Mouse (Mus musculus) urinary bladder, postnatal 36 days (tissue): ENCODE data around the gene Pkm.

Experiments used
- DNase-seq, 2 experiments: peaks; one replicate each; pipeline ENCODE4 v3.0.0; 2022; ENCODE audit warnings: low spot score in 2 of 2, mixed read lengths in 1 of 2

Pkm gene

DNA sequence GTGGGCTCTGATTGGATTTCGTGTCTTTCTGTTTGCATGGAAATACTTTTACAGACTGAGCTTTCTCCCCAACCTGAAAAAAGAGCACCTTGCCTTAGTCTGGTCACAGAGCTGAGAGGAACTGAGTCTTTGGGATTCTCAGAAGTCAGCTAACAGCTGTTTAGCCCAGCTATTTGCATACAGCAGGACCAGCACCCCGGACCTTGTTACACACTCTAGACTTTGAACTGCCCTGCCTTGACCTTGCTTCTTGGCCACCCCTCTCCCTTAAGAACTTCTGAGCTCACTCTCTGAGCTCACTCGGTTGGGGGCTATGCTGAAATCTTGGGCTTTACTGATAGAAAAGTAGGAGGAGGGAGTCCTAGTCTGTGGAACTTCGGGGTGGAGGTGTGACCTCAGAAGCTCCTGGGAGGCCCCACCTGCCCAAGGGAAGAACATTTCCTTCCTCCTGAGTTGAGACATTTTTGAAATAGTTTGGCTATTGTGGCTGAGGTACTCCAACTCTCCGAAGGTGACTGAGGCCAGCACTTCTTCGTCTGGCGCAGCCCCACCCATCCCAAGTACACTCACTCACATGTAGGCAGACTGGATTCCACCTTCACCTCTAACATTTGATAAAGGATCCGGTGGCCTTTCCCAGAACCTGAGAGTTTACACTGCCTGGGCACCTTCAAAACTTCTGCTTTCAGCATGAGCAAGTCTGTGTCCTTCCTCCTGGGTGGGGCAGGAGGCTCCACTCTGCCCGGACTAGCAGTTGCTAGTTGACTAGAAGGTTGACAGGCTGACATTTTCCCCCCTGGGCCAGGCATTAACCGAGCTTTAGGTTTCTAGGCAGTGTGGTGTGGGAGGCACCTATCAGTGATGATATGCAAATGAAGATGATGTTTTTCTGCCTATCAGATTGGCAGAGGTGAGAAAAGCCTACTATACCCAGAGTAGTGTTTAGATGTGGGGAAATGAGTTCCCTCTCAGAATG lies 51.0 kb downstream of the Pkm start:
- no peak for DNase-seq

- DNase-seq = peak in 1 of 2 experiments; percentile 50
These were observed 53.1 kb downstream of the Pkm start for GRCm38 (mm10) chr9:59709225-59709624.

DNA sequence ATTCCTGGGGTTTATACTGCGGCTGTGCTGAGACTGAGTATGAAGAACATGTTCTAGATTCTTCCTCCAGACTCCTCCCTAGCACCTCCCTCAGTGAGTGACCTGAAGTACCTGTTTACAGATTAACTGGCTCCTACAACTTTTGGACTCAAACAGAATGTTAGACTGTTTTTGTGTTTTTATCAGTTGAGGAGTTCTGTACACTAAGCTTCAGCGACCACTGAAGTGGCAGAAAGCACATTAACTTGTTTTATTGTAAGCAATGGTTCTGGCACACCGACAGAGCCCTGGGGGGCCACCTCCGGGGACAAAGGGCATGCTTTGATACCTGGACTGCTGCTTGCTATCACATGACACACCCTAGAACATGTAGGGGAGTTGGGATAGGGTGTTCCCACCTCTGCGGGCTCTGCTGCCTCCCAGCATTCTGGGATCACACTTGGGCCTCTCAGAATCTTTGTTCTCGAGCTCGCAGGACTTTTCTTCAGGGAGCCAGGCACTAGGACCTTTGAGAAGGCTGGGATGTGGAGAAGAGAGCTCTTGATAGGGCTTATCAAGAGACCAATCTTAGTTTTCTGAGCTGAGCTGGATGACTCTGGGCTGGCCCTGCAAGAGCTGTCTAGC lies 60.2 kb downstream of the Pkm start:
- no peak for DNase-seq

- no peak for DNase-seq
These were observed 62.1 kb downstream of the Pkm start for GRCm38 (mm10) chr9:59718237-59718636.

DNA sequence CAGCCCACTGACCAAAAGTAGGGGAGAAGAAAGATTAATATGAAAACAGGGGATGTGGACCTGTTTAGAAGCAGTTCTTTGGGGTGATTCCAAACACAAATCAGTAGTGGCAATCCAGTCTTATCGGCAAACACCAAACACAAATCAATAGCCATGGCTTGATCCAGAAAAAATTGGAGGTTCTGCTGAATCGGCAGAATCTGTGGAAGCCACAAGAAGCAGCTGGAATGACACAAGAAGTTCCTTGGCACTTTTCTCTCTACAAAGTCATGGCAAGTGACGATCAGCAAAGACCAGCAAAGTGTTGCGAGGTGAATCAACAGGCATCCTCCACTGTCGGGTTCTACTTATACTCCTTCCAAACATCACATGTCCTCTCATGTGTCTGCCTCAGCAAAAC lies 65.0 kb downstream of the Pkm start:
- DNase-seq = no peak

DNA sequence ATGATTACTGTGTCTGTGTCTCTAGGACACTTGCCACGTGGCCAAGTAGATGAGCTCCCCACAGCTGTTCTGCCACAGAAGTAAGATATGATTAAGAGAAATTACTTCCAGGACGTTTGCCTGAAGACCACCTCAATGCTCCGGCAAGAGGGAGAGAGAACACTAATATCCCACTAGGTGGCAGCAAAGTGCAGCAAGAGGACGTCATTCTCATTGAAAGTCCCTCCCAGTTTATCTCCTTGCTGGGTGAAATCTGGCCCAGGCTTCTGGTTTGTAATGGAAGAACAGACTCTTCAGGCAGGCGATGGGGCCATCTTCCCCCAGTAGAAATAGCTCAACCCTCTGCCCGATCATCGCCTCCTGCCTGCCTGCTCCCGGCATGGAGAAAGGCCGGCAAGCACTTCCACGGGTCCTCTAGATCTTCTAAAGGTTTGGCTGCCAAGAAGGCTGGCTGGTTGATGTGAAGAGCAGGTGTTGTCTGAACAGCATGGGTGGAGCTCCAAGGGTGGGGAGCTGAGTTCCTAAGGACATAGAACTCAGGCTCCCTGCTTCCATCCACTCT lies 67.0 kb downstream of the Pkm start:
- peak; percentile 55 to 58 for DNase-seq

DNA sequence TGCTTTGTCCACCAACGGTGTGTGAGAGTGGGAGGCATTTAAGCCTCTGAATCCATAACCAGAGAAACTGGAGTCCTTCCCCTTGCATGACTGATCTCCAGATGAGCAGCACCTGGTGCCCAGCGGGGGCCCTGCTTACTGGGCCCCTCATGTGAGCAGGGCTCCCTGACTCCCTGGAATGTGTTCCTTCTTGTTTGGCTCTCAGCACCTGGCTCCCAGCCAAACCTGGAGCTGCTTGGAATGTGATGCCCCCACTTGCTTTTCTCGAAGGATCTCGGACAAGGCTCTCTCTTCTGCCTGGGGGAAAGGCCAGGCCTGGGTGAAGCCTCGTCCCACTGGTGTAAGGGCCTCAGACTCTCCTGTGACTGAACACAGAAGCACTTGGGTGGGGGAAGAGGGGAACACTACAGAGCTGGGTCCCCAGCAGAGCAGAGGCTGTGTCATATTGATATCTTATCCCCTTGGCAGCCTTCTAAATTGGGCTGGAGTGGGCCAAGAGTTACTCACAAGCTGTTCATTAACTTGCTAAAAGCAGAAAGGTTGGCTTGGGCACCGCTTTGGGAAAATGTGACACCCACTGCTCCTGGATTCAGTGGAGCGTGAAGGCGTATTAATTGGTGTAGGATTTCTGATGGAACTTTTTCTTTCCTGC lies 67.7 kb downstream of the Pkm start:
- DNase-seq = no peak

- no peak for DNase-seq
These were observed 69.3 kb downstream of the Pkm start for GRCm38 (mm10) chr9:59725515-59725914.

- DNase-seq = no peak
These were observed 71.6 kb downstream of the Pkm start for GRCm38 (mm10) chr9:59727569-59728286.
